Mouse (Mus musculus): ENCODE measurements around the gene Lpp. TPM values are rescaled to one million over a fixed set of nuclear protein-coding genes. Genes with fewer than 3 reads are reported as not detected.

Gene Lpp
- polyA plus RNA-seq (2014; fragmentation: Nextera tagmentation; extraction: Ambion mirVana): 42.7 and 43.1 TPM in 2 replicates

GRCm38 (mm10) chr16:24392651-24393555 lies at the start of gene Lpp:
Lpp (plus strand) TSS chr16:24393507.
- Histone ChIP-seq H3K4me2 (ENCODE audit: low read depth, low read length) (peak within 1 kb of the TSS; percentile 75), H3K27ac (replicated peaks; ENCODE audit: low read depth, low read length) (peak within 1 kb of the TSS; percentile 99), H3K27me3 (replicated peaks; ENCODE audit: control insufficient read depth, insufficient read depth, low read length) (no peaks in the 10 kb centered on the region), H3K36me3 (ENCODE audit: control insufficient read depth, insufficient read depth, low read length) (no peaks in the 10 kb centered on the region), H3K4me1 (ENCODE audit: control insufficient read depth, insufficient read depth, low read length) (peaks cover 25% of the 10 kb centered on the region), H3K9me3 (ENCODE audit: control insufficient read depth, low read length) (no peaks in the 10 kb centered on the region), H3K4me3 (ENCODE audit: low read depth, low read length) (peak within 1 kb of the TSS; percentile 74), H3K9ac (ENCODE audit: low read depth, low read length) (peak within 1 kb of the TSS; percentile 96)
- ATAC-seq (ENCODE audit: low read depth) (peak; percentile 93), DNase-seq (ENCODE audit: low spot score) (peak; percentile 94)
- 3% methylated on average over 41 of the region's 42 CpGs for WGBS

GRCm38 (mm10) chr16:24347582-24348411 lies 45.5 kb upstream of the Lpp start:
- DNase-seq (ENCODE audit: low spot score) (peak; percentile 60), ATAC-seq (ENCODE audit: low read depth) (no peak)
- Histone ChIP-seq H3K4me3 (ENCODE audit: low read depth, low read length) (no peak overlapping the region), H3K27me3 (replicated peaks; ENCODE audit: control insufficient read depth, insufficient read depth, low read length) (no peaks in the 10 kb centered on the region), H3K9ac (ENCODE audit: low read depth, low read length) (0 out of 2 replicates have a peak overlapping the region, but pooled peaks have one; percentile 11), H3K27ac (replicated peaks; ENCODE audit: low read depth, low read length) (no peak overlapping the region), H3K9me3 (ENCODE audit: control insufficient read depth, low read length) (no peaks in the 10 kb centered on the region), H3K4me1 (ENCODE audit: control insufficient read depth, insufficient read depth, low read length) (0 out of 2 replicates have a peak, but pooled peaks cover 4% of the 10 kb centered on the region), H3K4me2 (ENCODE audit: low read depth, low read length) (peak overlapping the region; percentile 34), H3K36me3 (ENCODE audit: control insufficient read depth, insufficient read depth, low read length) (no peaks in the 10 kb centered on the region)
- WGBS: 60% methylated on average over 21 of the region's 21 CpGs

- DNase-seq (ENCODE audit: low spot score) (no peak), ATAC-seq (ENCODE audit: low read depth) (no peak)
- Histone ChIP-seq H3K27me3 (replicated peaks; ENCODE audit: control insufficient read depth, insufficient read depth, low read length) (no peaks in the 10 kb centered on the region), H3K4me2 (ENCODE audit: low read depth, low read length) (no peak overlapping the region), H3K4me3 (ENCODE audit: low read depth, low read length) (no peak overlapping the region), H3K9ac (ENCODE audit: low read depth, low read length) (no peak overlapping the region), H3K4me1 (ENCODE audit: control insufficient read depth, insufficient read depth, low read length) (0 out of 2 replicates have a peak, but pooled peaks cover 4% of the 10 kb centered on the region), H3K27ac (replicated peaks; ENCODE audit: low read depth, low read length) (no peak overlapping the region), H3K36me3 (ENCODE audit: control insufficient read depth, insufficient read depth, low read length) (no peaks in the 10 kb centered on the region), H3K9me3 (ENCODE audit: control insufficient read depth, low read length) (no peaks in the 10 kb centered on the region)
- WGBS: 71% methylated on average over 6 of the region's 6 CpGs
Measured at GRCm38 (mm10) chr16:24350306-24350705, 43.0 kb upstream of the Lpp start.

GRCm38 (mm10) chr16:24350751-24351150 lies 42.6 kb upstream of the Lpp start:
- no peak overlapping the region for H3K9ac ChIP-seq (ENCODE audit: low read depth, low read length)
- no peak overlapping the region for H3K4me2 ChIP-seq (ENCODE audit: low read depth, low read length)
- H3K27ac ChIP-seq (replicated peaks; ENCODE audit: low read depth, low read length): no peak overlapping the region
- no peaks in the 10 kb centered on the region for H3K36me3 ChIP-seq (ENCODE audit: control insufficient read depth, insufficient read depth, low read length)
- no peaks in the 10 kb centered on the region for H3K9me3 ChIP-seq (ENCODE audit: control insufficient read depth, low read length)
- no peaks in the 10 kb centered on the region for H3K27me3 ChIP-seq (replicated peaks; ENCODE audit: control insufficient read depth, insufficient read depth, low read length)
- WGBS: 53% methylated on average over 6 of the region's 6 CpGs
- no peak for DNase-seq (ENCODE audit: low spot score)
- 0 out of 2 replicates have a peak, but pooled peaks cover 4% of the 10 kb centered on the region for H3K4me1 ChIP-seq (ENCODE audit: control insufficient read depth, insufficient read depth, low read length)
- H3K4me3 ChIP-seq (ENCODE audit: low read depth, low read length): no peak overlapping the region
- ATAC-seq (ENCODE audit: low read depth): no peak

GRCm38 (mm10) chr16:24351811-24352210 lies 41.5 kb upstream of the Lpp start:
- H3K9me3 ChIP-seq (ENCODE audit: control insufficient read depth, low read length): no peaks in the 10 kb centered on the region
- no peak for DNase-seq (ENCODE audit: low spot score)
- no peak for ATAC-seq (ENCODE audit: low read depth)
- H3K9ac ChIP-seq (ENCODE audit: low read depth, low read length): no peak overlapping the region
- no peak overlapping the region for H3K4me2 ChIP-seq (ENCODE audit: low read depth, low read length)
- WGBS: 97% methylated on average over 1 of the region's 1 CpGs
- H3K4me3 ChIP-seq (ENCODE audit: low read depth, low read length): no peak overlapping the region
- no peaks in the 10 kb centered on the region for H3K27me3 ChIP-seq (replicated peaks; ENCODE audit: control insufficient read depth, insufficient read depth, low read length)
- H3K4me1 ChIP-seq (ENCODE audit: control insufficient read depth, insufficient read depth, low read length): 0 out of 2 replicates have a peak, but pooled peaks cover 4% of the 10 kb centered on the region
- no peaks in the 10 kb centered on the region for H3K36me3 ChIP-seq (ENCODE audit: control insufficient read depth, insufficient read depth, low read length)
- no peak overlapping the region for H3K27ac ChIP-seq (replicated peaks; ENCODE audit: low read depth, low read length)

- Histone ChIP-seq H3K27ac (replicated peaks; ENCODE audit: low read depth, low read length) (no peak overlapping the region), H3K36me3 (ENCODE audit: control insufficient read depth, insufficient read depth, low read length) (no peaks in the 10 kb centered on the region), H3K9me3 (ENCODE audit: control insufficient read depth, low read length) (no peaks in the 10 kb centered on the region), H3K4me1 (ENCODE audit: control insufficient read depth, insufficient read depth, low read length) (no peaks in the 10 kb centered on the region), H3K4me2 (ENCODE audit: low read depth, low read length) (no peak overlapping the region), H3K9ac (ENCODE audit: low read depth, low read length) (no peak overlapping the region), H3K27me3 (replicated peaks; ENCODE audit: control insufficient read depth, insufficient read depth, low read length) (no peaks in the 10 kb centered on the region), H3K4me3 (ENCODE audit: low read depth, low read length) (no peak overlapping the region)
- WGBS: 19% methylated on average over 3 of the region's 3 CpGs
- no peak for DNase-seq (ENCODE audit: low spot score)
- no peak for ATAC-seq (ENCODE audit: low read depth)
Measured at GRCm38 (mm10) chr16:24353816-24354215, 39.5 kb upstream of the Lpp start.

GRCm38 (mm10) chr16:24361667-24362066 lies 31.6 kb upstream of the Lpp start:
- Histone ChIP-seq H3K9me3 (ENCODE audit: control insufficient read depth, low read length) (no peaks in the 10 kb centered on the region), H3K27me3 (replicated peaks; ENCODE audit: control insufficient read depth, insufficient read depth, low read length) (no peaks in the 10 kb centered on the region), H3K27ac (replicated peaks; ENCODE audit: low read depth, low read length) (no peak overlapping the region), H3K4me1 (ENCODE audit: control insufficient read depth, insufficient read depth, low read length) (no peaks in the 10 kb centered on the region), H3K9ac (ENCODE audit: low read depth, low read length) (no peak overlapping the region), H3K36me3 (ENCODE audit: control insufficient read depth, insufficient read depth, low read length) (no peaks in the 10 kb centered on the region), H3K4me3 (ENCODE audit: low read depth, low read length) (no peak overlapping the region), H3K4me2 (ENCODE audit: low read depth, low read length) (no peak overlapping the region)
- no peak for ATAC-seq (ENCODE audit: low read depth)
- DNase-seq (ENCODE audit: low spot score): no peak
- 97% methylated on average over 1 of the region's 1 CpGs for WGBS

GRCm38 (mm10) chr16:24364030-24364687 lies 29.1 kb upstream of the Lpp start:
- Histone ChIP-seq H3K27ac (replicated peaks; ENCODE audit: low read depth, low read length) (no peak overlapping the region), H3K9me3 (ENCODE audit: control insufficient read depth, low read length) (no peaks in the 10 kb centered on the region), H3K4me3 (ENCODE audit: low read depth, low read length) (no peak overlapping the region), H3K4me2 (ENCODE audit: low read depth, low read length) (no peak overlapping the region), H3K9ac (ENCODE audit: low read depth, low read length) (no peak overlapping the region), H3K4me1 (ENCODE audit: control insufficient read depth, insufficient read depth, low read length) (peaks cover 9% of the 10 kb centered on the region; the same call in 1 of the 2 replicates), H3K27me3 (replicated peaks; ENCODE audit: control insufficient read depth, insufficient read depth, low read length) (no peaks in the 10 kb centered on the region), H3K36me3 (ENCODE audit: control insufficient read depth, insufficient read depth, low read length) (no peaks in the 10 kb centered on the region)
- DNase-seq (ENCODE audit: low spot score): no peak
- WGBS: 77% methylated on average over 7 of the region's 7 CpGs
- no peak for ATAC-seq (ENCODE audit: low read depth)

Data from embryonic facial prominence, embryonic 14.5 days (tissue).